Mouse (Mus musculus) midbrain, embryonic 13.5 days (tissue): ENCODE results near the gene Gimap3. TPM values are rescaled to one million over a fixed set of nuclear protein-coding genes. Genes with fewer than 3 reads are reported as not detected.
A peak's percentile ranks its signal among the peaks of the same experiment; 100 is the strongest.

Experiments
- ATAC-seq: fragments of 200-750 bp; cut with Nextera tagmentation; 2 replicates; pipeline ENCODE4 v1.8.0; 2017; ENCODE audit warnings: mild to moderate bottlenecking, moderate TSS enrichment, moderate library complexity
- H3K27ac ChIP-seq: fragments of 300-500 bp; sonication (generic); 2 replicates; pipeline ENCODE4 v1.5.1; 2015; ENCODE audit warnings: inconsistent platforms, mild to moderate bottlenecking, moderate library complexity
- H3K27me3 ChIP-seq: fragments of 300-500 bp; sonication (generic); 2 replicates; pipeline ENCODE4 v1.6.1; 2015; ENCODE audit warnings: mild to moderate bottlenecking, inconsistent platforms
- H3K36me3 ChIP-seq: fragments of 300-500 bp; sonication (generic); 2 replicates; pipeline ENCODE4 v1.6.1; 2015; ENCODE audit warnings: mild to moderate bottlenecking, inconsistent platforms
- H3K4me1 ChIP-seq: fragments of 300-500 bp; sonication (generic); replicated peaks from 2 replicates; pipeline ENCODE4 v1.6.1; 2015; ENCODE audit warnings: inconsistent platforms
- H3K4me2 ChIP-seq: fragments of 300-500 bp; sonication (generic); replicated peaks from 2 replicates; pipeline ENCODE4 v1.6.1; 2015; ENCODE audit warnings: moderate library complexity, mild to moderate bottlenecking, inconsistent platforms
- H3K4me3 ChIP-seq: fragments of 300-500 bp; sonication (generic); replicated peaks from 2 replicates; pipeline ENCODE4 v1.5.1; 2015; ENCODE audit warnings: mild to moderate bottlenecking, inconsistent platforms
- H3K9ac ChIP-seq: fragments of 300-500 bp; sonication (generic); replicated peaks from 2 replicates; pipeline ENCODE4 v1.6.1; 2015; ENCODE audit warnings: mild to moderate bottlenecking, inconsistent platforms
- H3K9me3 ChIP-seq: fragments of 300-500 bp; sonication (generic); 2 replicates; pipeline ENCODE4 v1.6.1; 2016; ENCODE audit warnings: mild to moderate bottlenecking, inconsistent platforms
- WGBS: fragments of 180-500 bp; shearing (Covaris S2); methylation state at CpG from one replicate; pipeline ENCODE4 v1.1.7; 2015; 5-methylcytosine and 5-hydroxymethylcytosine counted together
- polyA plus RNA-seq: library from polyadenylated mRNA; unstranded; fragments of >200 nt; fragmentation: Nextera tagmentation; extraction: Ambion mirVana; gene quantifications from 2 replicates; pipeline ENCODE4 v1.2.1, GENCODE M21; 2015

Gene Gimap3
- polyA plus RNA-seq, 1 experiment from 2014 or later, result not detected

DNA sequence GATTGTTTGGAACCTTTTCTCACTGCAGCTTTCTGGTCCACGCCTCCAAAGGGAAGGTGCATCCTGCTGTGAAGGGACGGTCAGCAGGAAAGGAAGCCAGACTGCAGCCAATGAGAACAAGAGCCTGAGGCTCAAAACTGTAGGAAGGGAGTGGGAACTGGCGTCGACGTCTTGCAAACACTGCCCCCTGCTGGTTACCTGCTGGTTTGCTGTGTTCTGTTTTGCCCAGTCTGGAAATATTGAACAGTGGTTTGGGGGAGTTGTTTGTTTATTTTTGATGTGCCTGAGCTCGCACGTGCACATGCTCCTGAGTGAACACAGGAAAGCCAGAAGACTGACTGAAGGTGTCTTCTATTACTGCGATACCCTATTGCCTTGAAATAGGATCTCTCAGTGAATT is 1.4 kb upstream of the Gimap3 start:
- Histone ChIP-seq H3K4me2 (no peak overlapping the region), H3K27ac (no peak overlapping the region), H3K9ac (no peak overlapping the region), H3K36me3 (no peaks in the 10 kb centered on the region), H3K9me3 (no peaks in the 10 kb centered on the region), H3K27me3 (no peaks in the 10 kb centered on the region), H3K4me1 (no peaks in the 10 kb centered on the region), H3K4me3 (no peak overlapping the region)
- 11% methylated on average over 8 of the region's 8 CpGs for WGBS
- peak; percentile 56; the same call in 1 of the 2 replicates for ATAC-seq

DNA sequence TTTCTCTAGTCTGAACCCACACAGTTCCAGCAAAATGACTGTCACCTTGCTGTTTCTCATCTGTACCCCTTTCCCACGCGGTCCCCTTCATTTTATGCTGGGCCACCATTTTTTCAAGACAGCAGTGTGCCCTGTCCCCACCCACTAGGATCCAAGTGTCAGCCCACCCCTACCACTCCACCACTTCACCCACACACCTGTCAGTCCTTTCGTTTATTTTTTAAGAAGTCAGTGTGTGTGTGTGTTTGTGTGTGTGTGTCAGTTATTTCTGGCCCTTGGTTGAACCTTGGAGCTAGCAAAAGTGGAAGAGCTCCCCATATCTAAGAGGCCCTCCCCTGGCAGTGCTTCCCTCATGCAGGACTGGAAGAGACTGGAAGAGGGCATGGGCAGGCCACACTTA is 1.7 kb downstream of the Gimap3 start:
- no peak for ATAC-seq
- 89% methylated on average over 3 of the region's 3 CpGs for WGBS
- no peaks in the 10 kb centered on the region for H3K36me3 ChIP-seq

DNA sequence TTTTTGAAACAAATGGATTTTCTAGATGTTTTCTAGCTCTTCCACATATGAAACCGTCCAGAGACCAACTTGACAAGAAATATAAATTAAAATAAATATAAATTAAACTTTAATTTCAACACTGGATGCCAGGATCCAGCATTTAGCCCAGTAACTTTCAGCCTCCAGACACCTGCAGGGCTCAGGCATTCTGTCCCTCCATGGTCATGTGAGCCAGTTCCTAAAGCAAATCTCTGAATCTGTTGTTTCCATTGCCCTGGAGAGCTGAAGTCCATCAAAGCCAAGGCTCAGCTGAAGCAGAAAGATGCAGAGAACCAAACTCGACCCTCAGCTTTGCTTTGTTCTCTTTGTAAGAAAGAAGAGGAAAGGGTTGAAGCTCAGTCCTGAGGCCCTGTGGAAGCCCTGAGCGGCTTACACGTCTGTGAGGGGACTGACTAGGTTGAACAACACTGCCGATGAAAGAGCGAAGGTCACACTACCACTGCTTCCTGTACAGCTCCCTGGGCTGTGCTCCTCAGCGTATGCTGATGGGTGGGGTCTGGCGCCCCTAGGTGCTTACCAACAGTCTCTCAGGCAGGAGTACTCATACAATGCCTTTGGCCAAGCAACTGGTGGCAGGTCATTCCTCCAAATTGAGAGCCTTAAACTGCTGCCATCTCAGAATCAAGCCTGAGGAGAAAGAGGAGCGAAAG is 2.3 kb downstream of the Gimap3 start:
- 0 out of 2 replicates have a peak, but pooled peaks cover 8% of the 10 kb centered on the region for H3K9me3 ChIP-seq
- no peak overlapping the region for H3K4me3 ChIP-seq
- no peak overlapping the region for H3K4me2 ChIP-seq
- no peaks in the 10 kb centered on the region for H3K36me3 ChIP-seq
- H3K27ac ChIP-seq, result no peak overlapping the region
- H3K9ac ChIP-seq, result no peak overlapping the region
- no peaks in the 10 kb centered on the region for H3K27me3 ChIP-seq
- no peak for ATAC-seq
- 84% methylated on average over 9 of the region's 9 CpGs for WGBS
- no peaks in the 10 kb centered on the region for H3K4me1 ChIP-seq

More for the DNA sequence above, 1.7 kb downstream of the Gimap3 start:
- H3K27ac ChIP-seq, result no peak overlapping the region
- no peaks in the 10 kb centered on the region for H3K4me1 ChIP-seq
- no peak overlapping the region for H3K9ac ChIP-seq
- H3K4me2 ChIP-seq, result no peak overlapping the region
- no peak overlapping the region for H3K4me3 ChIP-seq
- 0 out of 2 replicates have a peak, but pooled peaks cover 8% of the 10 kb centered on the region for H3K9me3 ChIP-seq
- H3K27me3 ChIP-seq, result no peaks in the 10 kb centered on the region

DNA sequence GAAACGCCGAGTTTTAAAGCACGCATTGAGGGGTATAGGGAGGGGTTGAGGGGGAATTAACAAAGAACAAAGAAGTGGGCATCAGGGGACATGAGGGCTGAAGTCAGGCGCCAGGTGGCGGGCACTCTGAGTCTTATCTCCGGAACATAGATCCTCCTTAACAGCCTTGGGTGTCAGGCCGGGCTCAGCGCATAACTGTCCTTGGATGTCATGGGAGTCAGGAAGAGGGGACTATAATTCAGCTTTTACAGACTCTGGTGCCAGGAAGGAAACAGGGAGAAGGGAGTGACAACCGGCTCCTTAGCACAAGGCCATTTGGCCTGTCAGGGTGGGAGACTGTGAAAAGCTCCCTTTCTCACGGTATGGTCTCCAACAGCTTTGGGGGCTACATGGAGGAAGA is 6.2 kb downstream of the Gimap3 start:
- 92% methylated on average over 10 of the region's 10 CpGs for WGBS
- Histone ChIP-seq H3K9me3 (0 out of 2 replicates have a peak, but pooled peaks cover 8% of the 10 kb centered on the region), H3K4me2 (no peak overlapping the region), H3K9ac (no peak overlapping the region), H3K27ac (no peak overlapping the region), H3K4me3 (no peak overlapping the region), H3K27me3 (no peaks in the 10 kb centered on the region), H3K4me1 (no peaks in the 10 kb centered on the region), H3K36me3 (no peaks in the 10 kb centered on the region)
- ATAC-seq, result no peak

DNA sequence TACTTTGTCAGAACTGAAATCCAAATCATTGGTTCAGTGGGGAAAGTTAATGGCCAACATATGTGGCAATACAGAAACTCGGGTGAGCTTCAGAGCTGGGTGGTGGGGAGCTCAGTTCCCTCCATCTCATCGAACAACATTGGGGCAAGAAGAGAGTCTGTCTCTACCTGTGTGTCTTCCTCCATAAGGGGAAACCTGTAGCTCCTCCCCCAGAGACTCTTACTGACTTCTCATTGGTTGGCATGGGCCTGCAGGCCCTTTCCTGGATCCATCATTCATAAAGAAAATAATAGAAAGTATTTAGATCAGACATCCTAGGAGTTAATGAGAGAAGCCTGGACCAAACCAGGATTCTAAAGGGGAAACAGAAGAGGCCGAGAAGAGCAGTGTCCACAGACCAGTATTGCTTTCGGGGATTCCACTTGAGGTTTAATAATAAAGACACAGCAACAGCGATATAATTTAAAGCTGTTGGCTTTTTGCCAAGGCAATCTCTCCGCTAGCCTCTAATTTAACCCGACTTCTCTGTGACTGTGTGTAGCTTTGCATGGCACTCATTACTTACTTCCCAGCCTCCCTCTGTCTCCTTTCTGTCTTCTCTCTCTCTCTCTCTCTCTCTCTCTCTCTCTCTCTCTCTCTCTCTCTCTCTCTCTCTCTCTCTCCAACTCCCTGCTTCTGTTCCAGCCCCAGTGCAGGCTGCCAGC is 6.9 kb downstream of the Gimap3 start:
- WGBS, result 78% methylated on average over 7 of the region's 7 CpGs
- no peak overlapping the region for H3K4me2 ChIP-seq
- no peaks in the 10 kb centered on the region for H3K4me1 ChIP-seq
- ATAC-seq, result no peak
- no peaks in the 10 kb centered on the region for H3K27me3 ChIP-seq
- no peak overlapping the region for H3K27ac ChIP-seq
- H3K4me3 ChIP-seq, result no peak overlapping the region
- no peak overlapping the region for H3K9ac ChIP-seq
- H3K36me3 ChIP-seq, result no peaks in the 10 kb centered on the region
- 0 out of 2 replicates have a peak, but pooled peaks cover 8% of the 10 kb centered on the region for H3K9me3 ChIP-seq

DNA sequence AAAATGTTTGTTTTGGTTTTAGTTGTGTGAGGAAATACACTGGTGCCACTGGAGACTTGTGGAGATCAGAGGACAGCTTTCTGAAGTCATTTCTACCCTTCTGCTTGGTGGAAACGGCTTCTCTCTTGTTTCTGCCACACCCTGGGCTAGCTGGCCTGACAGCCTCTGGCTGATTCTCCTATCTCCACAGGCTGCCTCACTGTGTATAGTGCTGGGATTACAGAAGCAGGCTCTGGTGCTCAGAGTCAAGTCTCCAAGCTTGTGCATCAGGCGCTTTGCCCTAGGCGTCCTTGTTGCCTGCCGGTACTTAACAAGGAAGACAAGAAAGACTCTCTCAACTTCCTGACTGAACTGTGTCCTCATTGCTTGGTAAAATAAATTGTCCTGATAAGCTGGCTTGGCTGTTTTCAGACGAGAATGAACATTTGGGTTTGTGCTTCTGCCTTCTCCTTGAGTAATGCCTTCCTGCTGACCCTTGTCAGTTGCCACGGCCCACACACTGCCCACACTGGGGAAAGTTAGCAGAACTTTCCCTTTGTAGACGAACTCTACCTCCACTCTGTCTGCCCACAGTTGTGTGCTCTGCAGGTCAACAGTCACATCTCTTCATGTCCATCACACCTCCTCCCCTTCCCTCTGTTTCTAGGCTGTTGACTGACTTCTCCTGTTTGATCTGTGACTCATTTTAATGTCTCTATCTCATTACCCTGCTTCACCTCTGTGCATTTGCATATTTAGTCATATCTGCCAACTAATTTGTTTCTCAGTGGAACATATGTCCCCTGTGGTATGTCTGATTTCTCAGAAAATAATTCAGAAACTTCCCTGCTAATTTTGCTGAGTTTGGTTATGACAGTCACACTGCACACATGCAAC is 23.3 kb downstream of the Gimap3 start:
- H3K9me3 ChIP-seq, result no peaks in the 10 kb centered on the region
- H3K27me3 ChIP-seq, result peaks cover 15% of the 10 kb centered on the region
- ATAC-seq, result no peak
- peaks cover 8% of the 10 kb centered on the region for H3K4me1 ChIP-seq
- WGBS, result 77% methylated on average over 7 of the region's 7 CpGs
- no peak overlapping the region for H3K27ac ChIP-seq
- H3K9ac ChIP-seq, result no peak overlapping the region
- H3K4me2 ChIP-seq, result no peak overlapping the region
- no peak overlapping the region for H3K4me3 ChIP-seq
- no peaks in the 10 kb centered on the region for H3K36me3 ChIP-seq

DNA sequence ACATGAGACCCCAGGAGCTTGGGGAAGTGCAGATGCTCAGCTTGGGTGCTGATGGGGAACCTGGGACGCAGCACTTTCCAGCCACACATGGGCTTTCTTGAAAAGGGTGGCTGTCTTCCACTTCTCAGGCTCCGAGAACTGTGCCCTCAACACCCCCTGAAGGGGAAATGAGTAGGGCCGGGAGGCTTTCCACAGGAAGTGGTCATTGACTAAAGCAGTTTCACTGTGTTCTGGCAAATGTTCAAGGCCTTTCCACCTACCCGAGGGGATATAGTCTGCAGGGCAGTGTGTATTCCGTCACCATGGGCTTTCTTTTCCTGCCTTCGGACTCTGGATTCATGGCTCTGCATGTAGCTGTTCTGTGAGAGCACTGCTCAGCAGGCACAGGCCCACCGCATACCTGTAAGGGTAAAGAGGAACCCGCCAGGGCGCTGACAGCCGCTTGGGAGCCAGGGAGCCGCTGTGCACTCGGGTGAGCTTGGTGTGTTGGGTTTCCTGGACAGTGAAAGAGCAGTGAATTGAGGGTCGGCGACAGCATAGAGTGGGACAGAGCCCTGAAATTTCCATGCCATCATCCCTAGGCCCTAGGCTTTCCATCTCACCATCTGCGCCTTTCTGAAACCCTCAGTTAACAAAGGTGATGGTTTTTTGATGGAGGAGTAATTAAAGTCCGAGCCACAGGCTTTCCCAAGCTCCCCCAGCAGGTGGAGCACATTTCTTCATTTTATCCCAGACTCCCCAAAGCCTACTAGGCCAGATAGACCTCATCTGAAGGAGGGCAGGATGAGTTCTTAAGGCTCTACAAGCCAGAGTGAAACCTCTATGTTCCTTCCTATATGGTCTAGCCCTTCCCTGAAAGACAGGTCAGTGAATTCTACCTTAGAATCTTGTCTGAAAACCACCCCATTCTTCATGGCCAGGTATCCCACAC is 24.4 kb downstream of the Gimap3 start, which contains the start of gene Gimap5:
Gene Gimap5, plus strand, starts transcription at position 239 of the 931 bp plus-strand sequence.
- WGBS, result 47% methylated on average over 16 of the region's 16 CpGs
- H3K27ac ChIP-seq, result no peak within 1 kb of the TSS
- H3K27me3 ChIP-seq, result peaks cover 26% of the 10 kb centered on the region
- 0 out of 2 replicates have a peak within 1 kb of the TSS, but pooled peaks have one; percentile 13 for H3K4me2 ChIP-seq
- H3K4me1 ChIP-seq, result peaks cover 9% of the 10 kb centered on the region
- H3K9me3 ChIP-seq, result no peaks in the 10 kb centered on the region
- ATAC-seq, result no peak
- no peaks in the 10 kb centered on the region for H3K36me3 ChIP-seq
- H3K9ac ChIP-seq, result no peak within 1 kb of the TSS; the same call in 1 of the 2 replicates
- no peak within 1 kb of the TSS for H3K4me3 ChIP-seq

DNA sequence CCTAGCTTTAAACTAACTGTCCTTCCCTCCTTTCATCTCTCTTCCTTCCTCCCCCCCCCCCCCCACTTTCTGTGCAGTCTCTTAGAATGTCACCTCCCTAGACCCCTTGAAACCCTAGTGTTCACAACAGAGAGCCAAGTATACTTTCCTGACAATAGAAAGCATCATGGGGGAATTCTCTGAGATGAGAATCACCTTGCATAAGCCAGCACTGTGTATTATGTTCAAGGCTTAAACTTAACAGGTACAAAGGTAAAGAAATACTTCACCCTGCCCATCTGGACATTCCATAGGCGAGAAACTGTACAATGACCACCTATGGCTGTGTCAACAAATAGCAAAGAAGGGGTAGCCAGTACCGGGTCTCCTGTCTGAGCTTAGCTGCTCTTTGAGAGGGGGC is 25.2 kb downstream of the Gimap3 start:
- Histone ChIP-seq H3K27ac (no peak overlapping the region), H3K9ac (no peak overlapping the region), H3K4me2 (no peak overlapping the region), H3K4me3 (no peak overlapping the region), H3K27me3 (peaks cover 30% of the 10 kb centered on the region), H3K9me3 (no peaks in the 10 kb centered on the region), H3K4me1 (peaks cover 9% of the 10 kb centered on the region), H3K36me3 (no peaks in the 10 kb centered on the region)
- 62% methylated on average over 2 of the region's 2 CpGs for WGBS
- no peak for ATAC-seq

DNA sequence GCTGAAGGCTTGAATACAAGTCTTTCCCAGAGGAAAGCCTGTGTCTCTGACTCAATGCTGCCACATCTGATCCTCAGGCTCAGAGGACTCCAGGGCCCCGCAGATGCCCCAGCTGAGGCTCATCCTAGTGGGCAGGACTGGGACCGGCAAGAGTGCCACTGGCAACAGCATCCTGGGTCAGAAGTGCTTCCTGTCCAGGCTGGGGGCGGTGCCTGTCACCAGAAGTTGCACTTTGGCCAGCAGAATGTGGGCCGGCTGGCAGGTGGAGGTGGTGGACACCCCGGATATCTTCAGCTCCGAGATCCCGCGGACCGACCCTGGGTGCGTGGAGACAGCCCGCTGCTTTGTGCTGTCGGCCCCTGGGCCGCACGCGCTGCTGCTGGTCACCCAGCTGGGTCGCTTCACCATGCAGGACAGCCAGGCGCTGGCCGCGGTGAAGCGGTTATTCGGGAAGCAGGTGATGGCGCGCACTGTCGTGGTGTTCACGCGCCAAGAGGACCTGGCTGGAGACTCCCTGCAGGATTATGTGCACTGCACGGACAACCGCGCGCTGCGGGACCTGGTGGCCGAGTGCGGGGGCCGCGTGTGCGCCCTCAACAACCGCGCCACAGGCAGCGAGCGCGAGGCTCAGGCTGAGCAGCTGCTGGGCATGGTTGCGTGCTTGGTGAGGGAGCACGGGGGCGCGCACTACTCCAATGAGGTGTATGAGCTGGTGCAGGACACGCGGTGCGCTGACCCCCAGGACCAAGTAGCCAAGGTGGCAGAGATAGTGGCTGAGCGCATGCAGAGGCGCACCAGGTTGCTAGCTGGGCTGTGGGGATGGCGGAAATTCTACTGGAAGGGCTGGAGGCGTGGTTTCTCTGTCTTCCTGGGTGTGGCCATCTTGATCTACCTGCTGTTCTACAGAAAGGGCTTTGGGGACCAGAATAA is 28.0 kb downstream of the Gimap3 start:
- H3K27ac ChIP-seq, result no peak overlapping the region
- H3K36me3 ChIP-seq, result no peaks in the 10 kb centered on the region
- no peaks in the 10 kb centered on the region for H3K9me3 ChIP-seq
- peak; percentile 74 for ATAC-seq
- peak overlapping the region; percentile 51 for H3K4me3 ChIP-seq
- H3K9ac ChIP-seq, result peak overlapping the region; percentile 63
- WGBS, result 2% methylated on average over 52 of the region's 52 CpGs
- H3K4me2 ChIP-seq, result peak overlapping the region; percentile 72
- peaks cover 9% of the 10 kb centered on the region for H3K4me1 ChIP-seq
- peaks cover 30% of the 10 kb centered on the region for H3K27me3 ChIP-seq

DNA sequence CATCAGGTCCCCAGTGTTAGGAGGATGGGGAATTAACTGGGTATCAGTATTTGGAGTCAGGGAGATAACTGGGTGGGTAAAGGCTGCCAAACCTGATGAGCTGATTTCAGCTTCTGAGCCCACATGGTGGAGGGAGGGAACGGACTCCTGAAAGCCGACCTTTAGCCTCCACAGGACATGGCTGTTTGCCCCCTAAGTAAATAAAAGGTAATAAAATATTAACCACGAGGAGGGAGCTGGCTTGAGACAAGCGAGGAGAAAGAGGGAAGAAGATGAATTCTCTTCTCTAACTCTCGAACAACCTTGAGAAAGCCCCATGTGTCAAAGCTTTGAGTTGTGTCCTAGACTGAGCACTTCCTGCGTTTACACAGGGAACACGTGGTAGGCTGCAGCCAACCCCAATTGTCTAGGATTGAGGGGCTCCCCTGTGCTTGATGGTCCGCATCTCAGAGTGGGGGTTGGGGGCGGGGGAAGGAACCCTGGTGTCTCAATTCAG is 28.9 kb downstream of the Gimap3 start:
- Histone ChIP-seq H3K9ac (no peak overlapping the region), H3K4me1 (peaks cover 9% of the 10 kb centered on the region), H3K36me3 (no peaks in the 10 kb centered on the region), H3K4me3 (no peak overlapping the region), H3K4me2 (peak overlapping the region; percentile 72), H3K27ac (no peak overlapping the region), H3K9me3 (no peaks in the 10 kb centered on the region), H3K27me3 (peaks cover 30% of the 10 kb centered on the region)
- 0 out of 2 replicates have a peak, but pooled peaks have one; percentile 25 for ATAC-seq
- 33% methylated on average over 9 of the region's 9 CpGs for WGBS
